Mouse (Mus musculus): Measurements from ENCODE around the gene Rpl31. TPM values are rescaled to one million over a fixed set of nuclear protein-coding genes. Genes with fewer than 3 reads are reported as not detected.

Gene Rpl31
- polyA plus RNA-seq (2014; fragmentation: Nextera tagmentation; extraction: Ambion mirVana): 451 and 507 TPM in 2 replicates

DNA sequence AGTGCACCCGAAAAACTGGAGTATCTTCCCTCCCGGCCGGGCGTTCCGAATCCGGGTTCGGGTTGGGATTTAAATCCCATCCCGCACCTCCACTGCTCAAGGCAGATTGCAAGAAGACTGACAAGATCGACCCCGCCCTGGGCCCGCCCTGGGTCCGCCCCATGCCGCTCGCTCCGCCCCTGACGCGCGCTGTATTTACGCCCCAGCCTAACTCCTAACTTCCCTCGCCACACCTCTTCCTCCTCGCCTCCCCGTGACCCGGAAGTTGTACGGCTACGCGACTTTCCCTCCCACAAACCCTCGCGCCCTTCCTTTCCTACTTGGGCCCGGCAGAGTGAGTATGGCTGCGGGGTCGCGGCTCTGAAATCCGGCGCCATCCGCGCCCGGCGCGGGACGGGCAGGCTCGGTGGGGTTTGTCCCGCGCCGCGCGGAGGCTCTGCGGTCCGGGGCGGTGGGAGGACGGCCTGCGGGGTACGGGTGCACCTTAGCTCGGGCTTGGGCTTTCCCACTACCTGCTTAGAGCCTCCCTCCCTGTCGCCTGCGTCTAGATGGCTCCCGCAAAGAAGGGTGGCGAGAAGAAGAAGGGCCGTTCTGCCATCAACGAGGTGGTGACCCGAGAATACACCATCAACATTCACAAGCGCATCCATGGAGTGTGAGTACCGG, at the start of gene Rpl31:
Gene Rpl31 (plus strand): TSS at position 242 of the 666 bp plus-strand sequence.
- 0% methylated on average over 62 of the region's 62 CpGs for WGBS
- H3K27ac ChIP-seq (ENCODE audit: low read depth, low read length): peak within 1 kb of the TSS; percentile 67
- peaks cover 8% of the 10 kb centered on the region; the same call in 1 of the 2 replicates for H3K4me1 ChIP-seq (ENCODE audit: control insufficient read depth, insufficient read depth, low read length)
- DNase-seq (ENCODE audit: low spot score) (peak; percentile 96), ATAC-seq (ENCODE audit: insufficient read depth, low FRiP score, low TSS enrichment) (peak; percentile 99)
- H3K4me2 ChIP-seq (ENCODE audit: low read depth): peak within 1 kb of the TSS; percentile 90
- H3K27me3 ChIP-seq (ENCODE audit: control insufficient read depth, insufficient read depth, low read length): no peaks in the 10 kb centered on the region
- peak within 1 kb of the TSS; percentile 71 for H3K4me3 ChIP-seq (ENCODE audit: low read depth, low read length)
- H3K9ac ChIP-seq (ENCODE audit: low read length): peak within 1 kb of the TSS; percentile 91
- peaks cover 6% of the 10 kb centered on the region for H3K36me3 ChIP-seq (ENCODE audit: control insufficient read depth, insufficient read depth, low read length)
- H3K9me3 ChIP-seq (ENCODE audit: control insufficient read depth, low read length): no peaks in the 10 kb centered on the region

DNA sequence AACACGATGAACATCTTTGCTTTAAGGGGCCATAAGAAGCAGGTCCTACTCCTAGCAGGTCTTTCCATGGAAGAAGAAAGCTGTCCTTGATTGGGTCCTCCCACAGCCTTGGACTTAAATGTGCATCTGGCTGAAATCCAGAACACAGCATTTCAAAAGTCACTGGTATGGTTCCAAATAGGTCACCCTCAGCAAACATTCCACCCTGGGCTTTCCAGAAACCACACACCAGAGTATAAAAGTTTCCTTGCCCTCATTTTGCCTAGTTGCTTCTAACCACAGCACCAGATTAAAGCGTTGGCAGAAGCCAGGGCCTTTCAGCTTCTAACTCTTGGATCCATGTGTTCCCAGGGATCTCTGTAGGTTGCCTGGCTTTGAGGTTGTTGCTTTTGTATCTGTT, 49.7 kb upstream of the Rpl31 start:
- no peak overlapping the region for H3K9ac ChIP-seq (ENCODE audit: low read length)
- no peaks in the 10 kb centered on the region for H3K27me3 ChIP-seq (ENCODE audit: control insufficient read depth, insufficient read depth, low read length)
- DNase-seq (ENCODE audit: low spot score): no peak
- no peak overlapping the region for H3K27ac ChIP-seq (ENCODE audit: low read depth, low read length)
- no peaks in the 10 kb centered on the region for H3K9me3 ChIP-seq (ENCODE audit: control insufficient read depth, low read length)
- H3K4me1 ChIP-seq (ENCODE audit: control insufficient read depth, insufficient read depth, low read length): no peaks in the 10 kb centered on the region
- H3K4me3 ChIP-seq (ENCODE audit: low read depth, low read length): no peak overlapping the region
- no peak for ATAC-seq (ENCODE audit: insufficient read depth, low FRiP score, low TSS enrichment)
- no peaks in the 10 kb centered on the region for H3K36me3 ChIP-seq (ENCODE audit: control insufficient read depth, insufficient read depth, low read length)
- H3K4me2 ChIP-seq (ENCODE audit: low read depth): no peak overlapping the region
- WGBS: 89% methylated on average over 2 of the region's 2 CpGs

DNA sequence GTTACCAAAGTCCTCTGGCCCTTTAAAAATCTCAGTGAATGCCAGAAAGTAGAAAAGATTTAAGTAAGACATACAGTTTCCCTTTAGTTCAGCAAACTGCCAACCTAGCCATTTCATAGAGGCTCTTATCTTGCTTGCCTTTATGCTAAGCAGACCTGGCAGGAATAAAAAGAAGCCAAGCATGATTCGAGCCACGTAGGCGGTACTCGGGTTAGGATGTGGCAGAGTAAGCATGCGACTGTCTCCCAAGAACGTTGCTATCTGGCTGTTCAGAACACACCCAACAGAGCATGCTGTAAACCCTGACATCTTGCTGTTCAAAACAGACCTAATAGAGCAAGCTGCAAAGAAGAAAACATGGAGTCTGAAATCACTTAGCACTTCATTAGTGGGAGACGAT, 48.8 kb upstream of the Rpl31 start:
- DNase-seq (ENCODE audit: low spot score) (no peak), ATAC-seq (ENCODE audit: insufficient read depth, low FRiP score, low TSS enrichment) (no peak)
- WGBS: 87% methylated on average over 7 of the region's 7 CpGs
- no peaks in the 10 kb centered on the region for H3K4me1 ChIP-seq (ENCODE audit: control insufficient read depth, insufficient read depth, low read length)
- H3K4me2 ChIP-seq (ENCODE audit: low read depth): no peak overlapping the region
- no peaks in the 10 kb centered on the region for H3K9me3 ChIP-seq (ENCODE audit: control insufficient read depth, low read length)
- H3K36me3 ChIP-seq (ENCODE audit: control insufficient read depth, insufficient read depth, low read length): no peaks in the 10 kb centered on the region
- no peaks in the 10 kb centered on the region for H3K27me3 ChIP-seq (ENCODE audit: control insufficient read depth, insufficient read depth, low read length)
- no peak overlapping the region for H3K4me3 ChIP-seq (ENCODE audit: low read depth, low read length)
- no peak overlapping the region for H3K9ac ChIP-seq (ENCODE audit: low read length)
- no peak overlapping the region for H3K27ac ChIP-seq (ENCODE audit: low read depth, low read length)

DNA sequence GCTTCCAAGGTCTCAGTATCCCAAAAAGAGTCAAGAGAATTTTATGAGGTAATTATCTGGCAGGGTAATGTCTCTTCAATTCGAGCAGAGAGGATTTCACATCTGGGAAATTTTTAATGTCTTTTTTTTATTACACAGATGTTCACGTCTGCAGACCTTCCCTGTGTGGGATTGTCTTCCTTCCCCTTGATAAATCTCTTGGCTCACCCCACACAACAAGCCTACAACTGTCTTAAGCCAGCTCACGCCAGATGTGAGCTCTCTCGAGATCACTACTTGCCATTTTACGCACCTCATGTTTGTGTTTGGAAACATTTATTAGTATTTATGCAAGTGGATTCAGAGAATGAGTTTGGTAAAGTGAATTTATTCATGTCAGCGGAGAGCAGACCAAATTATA, 45.7 kb upstream of the Rpl31 start:
- Histone ChIP-seq H3K4me3 (ENCODE audit: low read depth, low read length) (no peak overlapping the region), H3K4me2 (ENCODE audit: low read depth) (no peak overlapping the region), H3K27me3 (ENCODE audit: control insufficient read depth, insufficient read depth, low read length) (no peaks in the 10 kb centered on the region), H3K36me3 (ENCODE audit: control insufficient read depth, insufficient read depth, low read length) (no peaks in the 10 kb centered on the region), H3K27ac (ENCODE audit: low read depth, low read length) (no peak overlapping the region), H3K9me3 (ENCODE audit: control insufficient read depth, low read length) (no peaks in the 10 kb centered on the region), H3K9ac (ENCODE audit: low read length) (no peak overlapping the region), H3K4me1 (ENCODE audit: control insufficient read depth, insufficient read depth, low read length) (no peaks in the 10 kb centered on the region)
- ATAC-seq (ENCODE audit: insufficient read depth, low FRiP score, low TSS enrichment) (no peak), DNase-seq (ENCODE audit: low spot score) (no peak)
- 82% methylated on average over 6 of the region's 6 CpGs for WGBS

- ATAC-seq (ENCODE audit: insufficient read depth, low FRiP score, low TSS enrichment) (no peak), DNase-seq (ENCODE audit: low spot score) (no peak)
- Histone ChIP-seq H3K36me3 (ENCODE audit: control insufficient read depth, insufficient read depth, low read length) (no peaks in the 10 kb centered on the region), H3K9ac (ENCODE audit: low read length) (no peak overlapping the region), H3K4me2 (ENCODE audit: low read depth) (no peak overlapping the region), H3K4me1 (ENCODE audit: control insufficient read depth, insufficient read depth, low read length) (no peaks in the 10 kb centered on the region), H3K9me3 (ENCODE audit: control insufficient read depth, low read length) (no peaks in the 10 kb centered on the region), H3K27ac (ENCODE audit: low read depth, low read length) (no peak overlapping the region), H3K4me3 (ENCODE audit: low read depth, low read length) (no peak overlapping the region), H3K27me3 (ENCODE audit: control insufficient read depth, insufficient read depth, low read length) (no peaks in the 10 kb centered on the region)
- WGBS: 88% methylated on average over 6 of the region's 6 CpGs
These were observed 42.4 kb upstream of the Rpl31 start for GRCm38 (mm10) chr1:39325228-39325627.

DNA sequence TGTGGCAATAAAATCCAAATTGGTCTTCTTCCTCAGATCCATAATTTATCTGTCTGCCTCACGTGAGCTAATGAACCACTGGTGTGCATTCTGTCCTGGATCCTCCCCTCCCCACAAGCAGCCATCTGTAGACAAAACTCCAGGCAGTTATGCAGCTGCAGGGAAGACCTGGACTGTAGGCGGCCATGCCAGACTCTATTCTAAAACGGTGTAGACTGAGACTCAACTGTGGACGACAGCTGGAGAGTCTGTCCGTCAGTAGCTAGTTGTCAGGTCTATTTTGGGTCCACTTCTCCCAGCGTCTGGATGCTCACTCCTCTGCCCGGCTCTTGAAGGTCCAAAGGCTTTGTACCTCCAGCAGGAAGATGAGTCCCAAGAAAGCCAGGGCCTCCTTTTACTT, 40.1 kb upstream of the Rpl31 start:
- H3K36me3 ChIP-seq (ENCODE audit: control insufficient read depth, insufficient read depth, low read length): no peaks in the 10 kb centered on the region
- H3K4me2 ChIP-seq (ENCODE audit: low read depth): no peak overlapping the region
- no peak overlapping the region for H3K27ac ChIP-seq (ENCODE audit: low read depth, low read length)
- DNase-seq (ENCODE audit: low spot score) (no peak), ATAC-seq (ENCODE audit: insufficient read depth, low FRiP score, low TSS enrichment) (no peak)
- WGBS: 73% methylated on average over 7 of the region's 7 CpGs
- H3K9ac ChIP-seq (ENCODE audit: low read length): no peak overlapping the region
- no peaks in the 10 kb centered on the region for H3K27me3 ChIP-seq (ENCODE audit: control insufficient read depth, insufficient read depth, low read length)
- H3K4me3 ChIP-seq (ENCODE audit: low read depth, low read length): no peak overlapping the region
- no peaks in the 10 kb centered on the region for H3K9me3 ChIP-seq (ENCODE audit: control insufficient read depth, low read length)
- H3K4me1 ChIP-seq (ENCODE audit: control insufficient read depth, insufficient read depth, low read length): no peaks in the 10 kb centered on the region

- Histone ChIP-seq H3K4me2 (ENCODE audit: low read depth) (no peak overlapping the region), H3K4me3 (ENCODE audit: low read depth, low read length) (no peak overlapping the region), H3K27ac (ENCODE audit: low read depth, low read length) (no peak overlapping the region), H3K9ac (ENCODE audit: low read length) (no peak overlapping the region), H3K9me3 (ENCODE audit: control insufficient read depth, low read length) (no peaks in the 10 kb centered on the region), H3K36me3 (ENCODE audit: control insufficient read depth, insufficient read depth, low read length) (no peaks in the 10 kb centered on the region), H3K27me3 (ENCODE audit: control insufficient read depth, insufficient read depth, low read length) (no peaks in the 10 kb centered on the region), H3K4me1 (ENCODE audit: control insufficient read depth, insufficient read depth, low read length) (no peaks in the 10 kb centered on the region)
- ATAC-seq (ENCODE audit: insufficient read depth, low FRiP score, low TSS enrichment): no peak
- DNase-seq (ENCODE audit: low spot score): no peak
- 68% methylated on average over 7 of the region's 7 CpGs for WGBS
These were observed 36.6 kb upstream of the Rpl31 start for GRCm38 (mm10) chr1:39330857-39331594.

DNA sequence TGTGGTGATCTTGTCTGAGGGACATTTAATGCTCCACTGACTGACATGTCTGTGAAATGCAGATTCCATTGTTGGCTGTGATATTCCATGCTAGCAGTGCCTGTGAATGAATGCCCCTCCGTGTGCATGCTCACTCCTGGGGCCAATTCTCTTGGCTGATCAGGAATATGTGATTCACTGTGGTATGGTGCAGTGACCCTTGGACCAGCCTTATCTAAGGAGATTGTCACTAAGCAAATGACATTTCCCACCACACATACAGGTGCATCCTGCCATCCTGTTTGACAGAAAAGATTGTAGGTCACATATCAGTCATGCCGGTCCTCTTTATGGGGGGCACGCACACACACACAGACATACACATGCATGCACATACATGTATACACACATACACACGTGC, 35.2 kb upstream of the Rpl31 start:
- ATAC-seq (ENCODE audit: insufficient read depth, low FRiP score, low TSS enrichment) (no peak), DNase-seq (ENCODE audit: low spot score) (no peak)
- no peaks in the 10 kb centered on the region for H3K36me3 ChIP-seq (ENCODE audit: control insufficient read depth, insufficient read depth, low read length)
- H3K9me3 ChIP-seq (ENCODE audit: control insufficient read depth, low read length): no peaks in the 10 kb centered on the region
- H3K27me3 ChIP-seq (ENCODE audit: control insufficient read depth, insufficient read depth, low read length): no peaks in the 10 kb centered on the region
- no peak overlapping the region for H3K9ac ChIP-seq (ENCODE audit: low read length)
- no peak overlapping the region for H3K4me3 ChIP-seq (ENCODE audit: low read depth, low read length)
- H3K4me1 ChIP-seq (ENCODE audit: control insufficient read depth, insufficient read depth, low read length): no peaks in the 10 kb centered on the region
- H3K27ac ChIP-seq (ENCODE audit: low read depth, low read length): no peak overlapping the region
- no peak overlapping the region for H3K4me2 ChIP-seq (ENCODE audit: low read depth)
- 86% methylated on average over 4 of the region's 4 CpGs for WGBS
